Mouse (Mus musculus): ENCODE data around the gene Dusp1. TPM values are rescaled to one million over a fixed set of nuclear protein-coding genes. Genes with fewer than 3 reads are reported as not detected.

The Dusp1 gene
- total RNA-seq, 2 experiments from 2014 or later: 73.0 to 89.6 TPM

DNA sequence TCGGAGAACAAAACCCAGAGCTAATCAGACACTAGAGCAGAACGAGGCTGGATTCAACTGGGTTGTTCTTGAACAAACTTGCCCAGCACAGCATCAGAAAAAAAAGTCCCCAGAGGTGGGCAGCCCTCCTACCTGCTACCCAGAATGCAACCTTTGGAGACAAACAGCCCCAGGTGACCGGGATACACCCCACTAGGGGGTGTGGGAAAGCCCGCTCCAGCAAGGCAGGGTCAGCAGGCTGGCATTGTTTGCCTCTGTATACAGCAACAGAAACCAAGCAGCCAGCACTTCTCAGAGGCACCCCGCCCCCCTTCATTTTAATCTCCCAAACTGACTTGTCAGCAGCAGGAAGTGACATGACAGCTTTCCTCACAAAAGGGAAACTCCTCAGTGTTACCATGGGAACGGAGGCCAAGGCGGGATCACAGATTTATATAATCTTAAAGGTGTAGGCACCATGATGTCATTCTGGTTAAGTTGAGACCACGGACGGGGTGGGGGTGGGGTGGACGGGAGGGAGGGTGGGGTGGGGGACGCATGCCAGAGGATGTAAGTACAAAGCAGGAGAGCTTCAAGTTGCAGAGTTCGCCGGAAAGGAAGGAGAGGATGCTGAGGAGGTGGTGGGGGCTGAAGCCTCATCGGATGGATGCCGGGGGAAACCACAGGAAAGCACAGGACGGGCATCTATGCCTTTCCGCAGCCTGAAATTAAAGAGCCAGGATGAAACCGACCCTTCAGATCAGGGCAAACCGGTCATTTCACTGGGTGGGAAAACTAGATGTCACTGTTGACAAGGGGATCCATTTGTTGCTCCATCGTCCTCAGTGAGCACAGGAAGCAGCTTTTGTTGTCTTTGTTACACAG, 58.9 kb downstream of the Dusp1 start:
- TF ChIP-seq CTCF (IDR thresholded peaks at IDR 0.05): no peak
- DNase-seq: peak; percentile 71
- intact Hi-C loops (cut with DNase I): no loop called here
- Histone ChIP-seq H3K4me3 (peak overlapping the region; percentile 86), H3K27ac (peak overlapping the region; percentile 100)

DNA sequence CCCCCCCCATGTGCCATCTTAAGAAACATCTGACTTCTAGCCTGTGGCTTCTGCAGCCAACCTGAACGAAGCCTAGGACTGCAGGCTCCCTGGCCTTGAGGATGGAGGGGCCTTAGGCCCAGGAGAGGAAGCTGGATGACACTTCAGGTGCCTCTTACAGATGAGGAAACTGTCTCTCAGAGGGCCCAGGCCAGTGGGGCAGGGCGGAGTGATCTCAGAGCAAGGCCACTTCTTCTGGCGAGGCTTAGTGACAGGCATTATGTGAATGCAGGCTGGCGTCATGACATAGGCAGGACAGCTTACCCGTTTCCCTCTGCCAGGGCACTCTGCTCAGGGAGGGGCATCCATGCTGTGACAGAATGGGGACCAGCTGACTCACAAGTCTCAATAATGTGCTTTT, 60.1 kb downstream of the Dusp1 start:
- H3K4me3 ChIP-seq: no peak overlapping the region
- TF ChIP-seq CTCF (IDR thresholded peaks at IDR 0.05): no peak
- peak overlapping the region; percentile 100 for H3K27ac ChIP-seq
- no peak for DNase-seq
- intact Hi-C loops (cut with DNase I): no loop called here

DNA sequence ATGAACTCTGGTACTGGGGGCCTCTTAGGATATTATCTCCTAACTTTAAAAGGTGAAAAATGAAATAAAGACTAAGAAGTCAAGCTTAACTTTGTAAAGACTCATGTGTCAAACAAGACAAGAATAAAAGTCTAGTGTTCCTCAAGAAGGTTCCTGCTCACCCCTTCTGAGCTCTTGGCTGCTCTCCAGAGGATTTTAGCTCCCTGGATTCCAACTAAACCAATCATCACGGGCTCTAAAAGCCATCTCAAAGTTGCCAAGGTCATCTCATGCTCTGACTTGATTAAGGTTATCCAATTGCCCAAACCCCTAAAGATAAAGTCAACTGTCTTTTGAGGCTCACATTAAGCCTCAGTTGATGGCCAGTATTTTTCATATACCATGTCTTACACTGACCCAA, 63.3 kb downstream of the Dusp1 start:
- intact Hi-C loops (cut with DNase I): no loop called here
- DNase-seq: no peak
- no peak for TF ChIP-seq CTCF (IDR thresholded peaks at IDR 0.05)
- Histone ChIP-seq H3K27ac (peak overlapping the region; percentile 73; the same call in 1 of the 2 replicates), H3K4me3 (no peak overlapping the region)

DNA sequence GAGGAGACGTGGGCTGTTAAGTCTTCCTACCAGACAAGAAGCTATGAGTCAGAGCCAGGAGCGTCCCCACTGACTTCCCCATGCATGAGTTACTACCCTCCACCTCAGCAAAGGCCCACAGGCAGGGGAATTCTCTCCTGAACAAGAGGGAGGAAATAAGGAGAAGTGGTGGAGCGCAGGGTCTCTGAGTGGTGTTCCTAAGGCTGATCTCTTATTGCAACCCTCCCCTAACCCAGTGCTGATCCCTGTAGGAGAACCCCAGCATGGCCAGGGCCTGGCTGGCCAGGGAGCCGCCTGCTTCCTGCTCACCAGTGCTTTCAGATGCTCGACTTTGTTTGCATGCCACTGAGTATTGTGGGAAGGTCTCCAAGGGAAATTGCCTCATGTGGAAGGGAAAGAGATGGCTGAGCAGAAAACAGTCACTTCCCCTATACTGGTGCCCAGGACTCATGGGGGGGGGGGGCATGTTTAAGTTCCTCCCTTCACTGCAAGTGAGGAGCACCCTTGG, 64.5 kb downstream of the Dusp1 start:
- Histone ChIP-seq H3K27ac (peak overlapping the region; percentile 73), H3K4me3 (no peak overlapping the region)
- intact Hi-C loops (cut with DNase I): no loop called here
- TF ChIP-seq CTCF (IDR thresholded peaks at IDR 0.05): no peak
- DNase-seq: no peak

DNA sequence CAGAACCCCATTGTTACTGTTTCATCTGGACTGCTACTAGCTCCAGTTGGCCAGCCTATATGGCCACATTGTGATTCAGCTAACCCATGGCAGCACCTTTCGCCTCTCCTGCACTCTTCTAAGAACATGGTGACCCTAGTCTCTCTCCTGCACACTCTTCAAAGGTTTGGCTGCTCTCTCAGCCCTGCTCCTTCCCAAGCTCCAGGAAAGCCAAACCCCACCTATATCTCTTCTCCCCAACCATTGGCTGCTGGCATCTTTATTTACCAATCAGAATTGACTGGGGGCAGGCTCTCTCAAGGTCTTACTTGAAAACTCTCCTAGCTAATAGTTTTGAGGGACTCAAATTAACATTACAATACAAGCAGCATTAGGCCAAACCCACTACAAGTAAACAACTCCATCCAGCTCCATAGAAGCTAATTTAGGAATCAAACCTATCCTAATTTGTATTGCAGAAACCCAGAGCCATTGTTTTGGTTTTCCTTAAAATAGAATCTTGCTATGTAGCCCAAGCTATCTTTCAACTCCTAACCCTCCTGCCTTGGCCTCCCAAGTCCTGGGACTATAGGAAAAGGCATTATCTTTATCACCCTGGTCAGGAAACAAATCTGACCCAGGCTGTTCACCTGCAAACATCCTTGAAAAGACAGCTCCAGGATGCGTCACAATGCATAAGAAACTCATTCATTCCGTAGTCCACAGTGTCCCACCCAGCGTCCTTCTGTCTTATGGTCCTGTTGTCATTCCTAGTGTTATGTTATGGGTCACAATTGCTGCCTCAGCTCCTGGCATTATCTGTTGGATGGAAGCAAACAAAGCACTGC, 67.1 kb downstream of the Dusp1 start:
- Histone ChIP-seq H3K27ac (peak overlapping the region; percentile 60), H3K4me3 (no peak overlapping the region)
- TF ChIP-seq CTCF (IDR thresholded peaks at IDR 0.05): no peak
- DNase-seq: no peak
- intact Hi-C loops (cut with DNase I): no loop called here

DNA sequence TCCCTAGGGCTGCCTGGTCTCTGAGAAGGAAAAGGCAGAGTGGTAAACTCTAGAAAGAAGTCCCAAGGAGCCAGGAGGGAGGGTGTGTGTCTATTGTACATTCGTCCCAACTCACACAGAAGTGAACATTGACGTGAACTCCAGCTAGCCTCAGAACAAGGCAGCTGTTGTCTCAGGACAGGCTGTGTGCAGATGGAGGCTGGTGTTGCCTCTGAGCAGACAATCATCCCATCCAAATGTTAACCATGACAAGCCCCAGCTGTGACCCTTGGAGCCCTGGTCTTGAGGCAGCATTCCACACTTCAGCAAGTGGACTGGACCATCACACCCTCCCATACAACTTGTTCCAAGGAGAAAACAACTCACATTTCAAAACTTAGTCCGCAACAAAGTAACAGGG, 69.7 kb downstream of the Dusp1 start:
- H3K27ac ChIP-seq: peak overlapping the region; percentile 94
- DNase-seq: no peak
- intact Hi-C loops (cut with DNase I): no loop called here
- H3K4me3 ChIP-seq: no peak overlapping the region
- TF ChIP-seq CTCF (IDR thresholded peaks at IDR 0.05): no peak

DNA sequence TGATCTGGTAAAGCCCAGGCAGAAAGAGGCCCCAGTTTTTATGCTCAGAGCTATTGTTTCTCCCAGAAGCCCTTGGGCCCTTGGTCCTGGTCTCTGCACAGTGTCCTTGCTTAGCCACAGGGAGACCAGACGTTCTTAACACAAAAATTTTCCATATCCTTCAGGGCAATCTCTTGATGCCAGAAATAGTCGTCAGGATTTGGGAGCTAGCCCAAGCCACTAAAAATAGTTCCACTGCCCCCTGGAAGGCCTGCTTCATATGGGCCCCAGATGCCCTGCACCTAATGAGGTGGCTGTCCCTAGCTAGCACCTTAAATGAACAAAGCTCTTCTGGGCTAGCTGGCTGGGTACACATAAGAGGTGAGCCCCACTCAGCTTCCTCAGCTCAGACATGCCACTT, 71.0 kb downstream of the Dusp1 start:
- H3K27ac ChIP-seq: peak overlapping the region; percentile 94
- peak overlapping the region; percentile 66 for H3K4me3 ChIP-seq
- peak; percentile 80 for DNase-seq
- no peak for TF ChIP-seq CTCF (IDR thresholded peaks at IDR 0.05)
- intact Hi-C loops (cut with DNase I): loop anchor here (1.0 kb wide), 1 partner anchor 17 kb away; no protein-coding TSS in a partner anchor

DNA sequence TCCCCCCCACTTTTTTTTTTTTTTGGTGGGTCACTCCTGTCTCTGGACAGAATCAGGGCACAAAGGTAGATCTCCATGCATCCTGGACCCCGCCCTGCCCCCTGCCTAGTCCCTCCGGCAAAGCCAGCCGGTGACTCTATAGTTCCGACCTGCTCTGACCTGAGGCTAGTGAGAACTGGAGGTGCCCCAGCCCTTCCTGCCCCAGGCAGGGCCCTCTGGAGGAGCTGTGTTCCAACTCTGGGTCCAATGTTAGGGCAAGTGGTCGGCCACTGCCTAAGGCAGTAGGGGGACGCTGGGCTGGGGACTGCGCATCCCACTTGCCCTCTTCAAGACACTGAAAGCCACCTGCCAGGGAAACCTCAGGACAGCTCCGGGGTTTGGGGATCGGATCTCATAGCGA, 71.9 kb downstream of the Dusp1 start:
- intact Hi-C loops (cut with DNase I): loop anchor here (1.0 kb wide), 1 partner anchor 18 kb away; no protein-coding TSS in a partner anchor
- peak; percentile 62 for DNase-seq
- H3K27ac ChIP-seq: peak overlapping the region; percentile 94
- peak overlapping the region; percentile 66 for H3K4me3 ChIP-seq
- TF ChIP-seq CTCF (IDR thresholded peaks at IDR 0.05): no peak

DNA sequence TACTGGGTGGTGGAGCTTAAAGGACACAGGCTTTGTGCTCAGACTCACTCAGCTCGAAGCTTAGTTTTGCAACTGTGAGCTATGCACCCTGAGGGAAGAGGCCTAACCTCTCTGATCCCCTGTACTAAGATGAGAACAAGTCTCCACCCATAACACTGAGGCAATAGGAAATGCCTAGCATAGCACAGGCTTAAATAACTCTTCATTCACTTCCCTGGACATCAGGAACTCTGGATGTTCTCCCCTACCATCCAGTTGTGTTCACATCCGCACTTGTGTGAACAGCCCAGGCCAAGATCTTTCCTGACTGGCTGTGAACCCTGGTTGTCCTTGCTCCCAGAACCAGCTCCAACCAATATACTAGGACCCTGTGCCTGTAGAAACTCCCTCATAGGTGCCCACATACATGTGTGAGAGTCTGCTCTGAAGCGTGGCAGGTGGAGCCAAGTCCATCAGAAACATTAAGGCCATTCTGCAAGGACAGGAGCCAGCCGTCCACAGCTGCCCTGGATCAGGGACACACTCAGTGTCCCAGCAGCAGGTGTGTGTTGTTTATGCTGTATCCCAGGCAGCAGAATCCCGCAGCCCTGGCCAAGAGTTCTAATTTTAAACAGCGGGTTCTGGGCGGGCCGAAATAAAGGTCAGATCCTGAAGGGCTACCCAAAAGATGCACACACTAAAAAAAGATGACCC, 73.1 kb downstream of the Dusp1 start:
- Histone ChIP-seq H3K27ac (peak overlapping the region; percentile 94), H3K4me3 (peak overlapping the region; percentile 66)
- intact Hi-C loops (cut with DNase I): no loop called here
- peak; percentile 91 for DNase-seq
- no peak for TF ChIP-seq CTCF (IDR thresholded peaks at IDR 0.05)

DNA sequence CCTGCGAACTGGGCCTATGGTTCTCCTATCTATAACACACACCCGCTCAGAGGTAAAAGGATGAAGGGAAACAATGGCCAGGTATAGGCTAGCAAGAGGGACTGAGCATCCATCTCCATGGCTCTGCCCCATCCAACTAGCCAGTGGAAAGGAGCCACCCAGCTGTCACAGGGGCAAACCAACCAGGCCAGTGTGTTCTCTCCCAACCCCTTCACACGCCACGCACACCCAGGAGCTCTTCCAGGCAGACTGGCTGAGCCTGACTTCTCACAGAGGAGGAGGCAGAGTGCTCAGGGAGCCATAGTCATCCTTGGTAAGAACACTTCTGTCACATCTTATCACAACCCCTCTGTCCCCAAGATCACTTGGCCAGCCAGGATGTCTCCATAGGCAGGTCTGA, 74.0 kb downstream of the Dusp1 start:
- intact Hi-C loops (cut with DNase I): no loop called here
- peak overlapping the region; percentile 94 for H3K27ac ChIP-seq
- DNase-seq: no peak
- H3K4me3 ChIP-seq: peak overlapping the region; percentile 9
- TF ChIP-seq CTCF (IDR thresholded peaks at IDR 0.05): no peak

DNA sequence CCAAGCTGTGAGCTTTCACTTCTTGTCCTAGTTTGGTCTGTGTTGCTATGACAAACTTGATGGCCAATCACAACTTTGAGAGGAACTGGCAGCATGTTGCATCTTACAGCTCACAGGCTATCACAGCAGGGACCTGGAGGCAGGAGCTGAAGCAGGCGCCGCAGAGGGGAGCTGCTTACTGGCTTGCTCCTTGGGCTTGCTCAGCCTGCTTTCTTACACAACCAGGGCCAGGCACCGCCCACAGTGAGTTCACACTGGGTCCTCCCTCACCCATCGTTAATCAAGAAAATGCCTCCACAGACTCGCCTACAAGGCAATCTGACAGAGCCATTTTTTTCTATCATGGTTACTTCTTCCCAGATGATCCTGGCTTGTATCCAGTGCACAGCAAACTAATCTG, 74.7 kb downstream of the Dusp1 start:
- TF ChIP-seq CTCF (IDR thresholded peaks at IDR 0.05): peak; percentile 13; the same call in 1 of the 2 replicates
- peak overlapping the region; percentile 9 for H3K4me3 ChIP-seq
- intact Hi-C loops (cut with DNase I): no loop called here
- peak overlapping the region; percentile 94 for H3K27ac ChIP-seq
- peak; percentile 81 for DNase-seq
